Comparison of ENCODE assay signal across 8 mouse cellular contexts in the genomic region with DNA sequence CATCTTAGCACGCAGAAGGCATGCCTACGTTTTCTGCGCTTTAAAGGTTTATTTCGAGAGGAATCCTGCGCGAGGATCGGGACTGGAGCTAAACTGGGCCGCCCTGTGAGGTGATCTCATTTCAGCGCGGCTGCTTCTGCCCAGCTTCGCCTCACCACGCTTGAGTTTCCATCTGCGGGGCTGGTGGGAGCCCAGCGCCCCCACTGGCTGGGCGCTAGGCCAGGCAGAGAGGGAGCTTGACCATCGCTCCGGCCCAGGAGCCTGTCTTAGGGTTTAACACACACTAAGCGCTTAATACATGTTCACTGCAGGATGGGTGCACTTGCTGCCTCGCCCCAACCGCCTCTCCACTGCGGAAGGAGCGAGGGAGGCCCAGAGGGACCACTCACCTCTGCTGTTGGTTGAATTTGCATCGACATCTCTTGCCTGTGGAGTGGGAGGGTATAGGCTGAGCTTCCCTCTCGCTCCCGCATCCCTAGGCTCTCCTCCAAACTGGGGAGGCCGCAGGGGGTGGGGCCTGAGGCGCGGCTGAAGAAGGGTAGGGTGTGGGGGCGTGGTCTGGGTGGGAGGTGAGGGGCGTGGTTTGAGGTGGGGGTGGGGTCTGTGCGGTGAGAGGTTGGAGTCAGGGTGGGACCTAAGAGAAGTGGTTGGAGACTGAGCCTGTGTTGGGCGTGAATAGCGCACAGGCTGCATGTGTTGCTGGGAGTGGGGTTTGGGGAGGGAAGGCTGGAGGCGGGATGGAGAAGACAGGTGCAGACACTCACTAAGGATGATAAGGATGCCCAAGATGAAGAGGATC. TPM values are rescaled to one million over a fixed set of nuclear protein-coding genes. Genes with fewer than 3 reads are reported as not detected.
DNase-seq lines count a peak whose midpoint lies in the region; ATAC-seq and TF ChIP-seq lines count a peak whose summit lies in the region.

No protein-coding gene starts in this region.

- no peak for TF ChIP-seq EP300 in MEL (IDR thresholded peaks at IDR 0.05; ENCODE audit: low read depth in 1 of 2, low read length in 2 of 2)
- TF ChIP-seq EP300 in heart, postnatal 0 days (IDR thresholded peaks at IDR 0.05; ENCODE audit: low read depth): no peak
- TF ChIP-seq EP300 in stomach, postnatal 0 days (optimal IDR thresholded peaks at IDR 0.05): no peak

- H3K27ac ChIP-seq in MEL (ENCODE audit: control insufficient read depth, low read depth, low read length): no peak overlapping the region
- no peak overlapping the region for H3K27ac ChIP-seq in embryonic facial prominence, embryonic 15.5 days (replicated peaks)
- H3K27ac ChIP-seq in heart, postnatal 0 days (ENCODE audit: low read depth): 0 out of 2 replicates have a peak overlapping the region, but pooled peaks have one; percentile 15
- no peak overlapping the region for H3K27ac ChIP-seq in midbrain, embryonic 12.5 days (replicated peaks)
- H3K27ac ChIP-seq in stomach, postnatal 0 days (replicated peaks): no peak overlapping the region

- DNase-seq in adrenal gland, postnatal 14 days: peak; percentile 58
- no peak for DNase-seq in adrenal gland, adult 18-20 months (ENCODE audit: low spot score in 2 of 2)
- DNase-seq in MEL (ENCODE audit: low read depth, low spot score): peak; percentile 19
- DNase-seq in heart, postnatal 0 days (ENCODE audit: low spot score): peak; percentile 46
- peak; percentile 76 to 87 for DNase-seq in left cerebral cortex, postnatal 14 days (ENCODE audit: low spot score in 2 of 2)
- peak; percentile 74 for DNase-seq in stomach, postnatal 0 days (ENCODE audit: low spot score)

- 3% methylated on average over 34 of the region's 34 CpGs for WGBS in embryonic facial prominence, embryonic 15.5 days
- 7% methylated on average over 33 of the region's 34 CpGs for WGBS in heart, postnatal 0 days
- WGBS in midbrain, embryonic 12.5 days: under 1% methylated on average over 34 of the region's 34 CpGs
- WGBS in stomach, postnatal 0 days: 11% methylated on average over 34 of the region's 34 CpGs

- ATAC-seq in embryonic facial prominence, embryonic 15.5 days (ENCODE audit: insufficient number of reproducible peaks, low FRiP score, low TSS enrichment, low read depth): no peak
- ATAC-seq in heart, postnatal 0 days (ENCODE audit: insufficient read depth, low read depth): peak; percentile 0; the same call in 1 of the 2 replicates
- ATAC-seq in midbrain, embryonic 12.5 days (ENCODE audit: low FRiP score, low read depth): 0 out of 2 replicates have a peak, but pooled peaks have one; percentile 25
- ATAC-seq in stomach, postnatal 0 days (ENCODE audit: low FRiP score, low TSS enrichment): peak; percentile 30

- intact Hi-C loops in left cerebral cortex, postnatal 14 days (cut with DNase I): no loop called here

- TF ChIP-seq CTCF in MEL (IDR thresholded peaks at IDR 0.05 in 2 of 3, conservative IDR thresholded peaks at IDR 0.05 in 1 of 3; ENCODE audit: control insufficient read depth in 1 of 3, insufficient read depth in 1 of 3, low read depth in 2 of 3, low read length in 3 of 3, poor library complexity in 1 of 3, severe bottlenecking in 1 of 3): no peak
- TF ChIP-seq CTCF in heart, postnatal 0 days (IDR thresholded peaks at IDR 0.05; ENCODE audit: low read depth): 0 out of 2 replicates have a peak, but pooled peaks have one; percentile 31
- peak; percentile 53 for TF ChIP-seq CTCF in stomach, postnatal 0 days (IDR thresholded peaks at IDR 0.05; ENCODE audit: low read depth)

- peak overlapping the region; percentile 46 for H3K4me2 ChIP-seq in embryonic facial prominence, embryonic 15.5 days (replicated peaks)
- H3K4me2 ChIP-seq in heart, postnatal 0 days (ENCODE audit: low read depth, low read length): peak overlapping the region; percentile 70
- H3K4me2 ChIP-seq in midbrain, embryonic 12.5 days (replicated peaks): peak overlapping the region; percentile 37
- peak overlapping the region; percentile 54 for H3K4me2 ChIP-seq in stomach, postnatal 0 days (replicated peaks; ENCODE audit: low read depth)

- H3K79me2 ChIP-seq in MEL (ENCODE audit: control insufficient read depth, insufficient read depth, low read length, poor library complexity): no peaks in the 10 kb centered on the region

- H3K4me1 ChIP-seq in MEL (ENCODE audit: control insufficient read depth in 1 of 2, insufficient read depth in 2 of 2, low read length in 2 of 2): no peaks in the 10 kb centered on the region; a peak in 1 of 4 replicates
- peaks cover 57% of the 10 kb centered on the region for H3K4me1 ChIP-seq in embryonic facial prominence, embryonic 15.5 days
- peaks cover 25% of the 10 kb centered on the region for H3K4me1 ChIP-seq in heart, postnatal 0 days (ENCODE audit: control insufficient read depth, insufficient read depth)
- H3K4me1 ChIP-seq in midbrain, embryonic 12.5 days: peaks cover 58% of the 10 kb centered on the region
- H3K4me1 ChIP-seq in stomach, postnatal 0 days (replicated peaks; ENCODE audit: control insufficient read depth, insufficient read depth): peaks cover 3% of the 10 kb centered on the region

- H3K9ac ChIP-seq in MEL (ENCODE audit: control insufficient read depth, low read depth, low read length, poor library complexity, severe bottlenecking): no peak overlapping the region
- H3K9ac ChIP-seq in embryonic facial prominence, embryonic 15.5 days: no peak overlapping the region
- H3K9ac ChIP-seq in heart, postnatal 0 days (replicated peaks; ENCODE audit: low read depth, low read length): no peak overlapping the region; the same call in 1 of the 2 replicates
- H3K9ac ChIP-seq in midbrain, embryonic 12.5 days (replicated peaks): peak overlapping the region; percentile 8; the same call in 1 of the 2 replicates
- H3K9ac ChIP-seq in stomach, postnatal 0 days (ENCODE audit: low read length): 0 out of 2 replicates have a peak overlapping the region, but pooled peaks have one; percentile 4

- no peak for TF ChIP-seq RAD21 in MEL (IDR thresholded peaks at IDR 0.05; ENCODE audit: low read depth, low read length)

- no peak for TF ChIP-seq POLR2A in MEL (IDR thresholded peaks at IDR 0.05; ENCODE audit: control insufficient read depth in 1 of 2, insufficient read depth in 1 of 2, low read depth in 1 of 2, low read length in 2 of 2, poor library complexity in 1 of 2)

- H3K36me3 ChIP-seq in MEL (ENCODE audit: control insufficient read depth in 1 of 2, insufficient read depth in 2 of 2, low read length in 2 of 2): no peaks in the 10 kb centered on the region
- H3K36me3 ChIP-seq in embryonic facial prominence, embryonic 15.5 days: no peaks in the 10 kb centered on the region
- no peaks in the 10 kb centered on the region for H3K36me3 ChIP-seq in heart, postnatal 0 days (replicated peaks; ENCODE audit: control insufficient read depth, insufficient read depth, low read length)
- no peaks in the 10 kb centered on the region for H3K36me3 ChIP-seq in midbrain, embryonic 12.5 days
- no peaks in the 10 kb centered on the region for H3K36me3 ChIP-seq in stomach, postnatal 0 days (ENCODE audit: control insufficient read depth, insufficient read depth, low read length)

- H3K27me3 ChIP-seq in MEL (ENCODE audit: control insufficient read depth in 1 of 2, insufficient read depth in 2 of 2, low read length in 2 of 2): no peaks in the 10 kb centered on the region; a peak in 1 of 4 replicates
- peaks cover 56% of the 10 kb centered on the region for H3K27me3 ChIP-seq in embryonic facial prominence, embryonic 15.5 days
- peaks cover 30% of the 10 kb centered on the region for H3K27me3 ChIP-seq in heart, postnatal 0 days (ENCODE audit: control insufficient read depth, insufficient read depth, low read length)
- H3K27me3 ChIP-seq in midbrain, embryonic 12.5 days: peaks cover 74% of the 10 kb centered on the region
- 0 out of 2 replicates have a peak, but pooled peaks cover 3% of the 10 kb centered on the region for H3K27me3 ChIP-seq in stomach, postnatal 0 days (ENCODE audit: control insufficient read depth, insufficient read depth, low read length)

- H3K4me3 ChIP-seq in MEL (ENCODE audit: control insufficient read depth in 1 of 2, insufficient read depth in 1 of 2, low read depth in 2 of 2, low read length in 2 of 2): no peak overlapping the region
- peak overlapping the region; percentile 17 for H3K4me3 ChIP-seq in embryonic facial prominence, embryonic 15.5 days (replicated peaks)
- peak overlapping the region; percentile 50 for H3K4me3 ChIP-seq in heart, postnatal 0 days (ENCODE audit: low read depth, low read length)
- peak overlapping the region; percentile 37; the same call in 1 of the 2 replicates for H3K4me3 ChIP-seq in midbrain, embryonic 12.5 days
- peak overlapping the region; percentile 39; the same call in 1 of the 2 replicates for H3K4me3 ChIP-seq in stomach, postnatal 0 days (ENCODE audit: low read depth, low read length)

- no peaks in the 10 kb centered on the region for H3K9me3 ChIP-seq in MEL (replicated peaks; ENCODE audit: insufficient read depth, low read length)
- no peaks in the 10 kb centered on the region for H3K9me3 ChIP-seq in embryonic facial prominence, embryonic 15.5 days (replicated peaks)
- H3K9me3 ChIP-seq in heart, postnatal 0 days (replicated peaks; ENCODE audit: control insufficient read depth, low read length): no peaks in the 10 kb centered on the region
- no peaks in the 10 kb centered on the region for H3K9me3 ChIP-seq in midbrain, embryonic 12.5 days
- H3K9me3 ChIP-seq in stomach, postnatal 0 days (ENCODE audit: control insufficient read depth, low read length): no peaks in the 10 kb centered on the region

RNA-seq across cellular contexts. Expression of gene Fxyd7, which starts 1.6 kb away (rescaled TPM):
- total RNA-seq in adrenal gland, postnatal 14 days (2021): 3.6 and 10.7 TPM in 2 replicates
- total RNA-seq in adrenal gland, adult 18-20 months (2021): 1 to 10 TPM; 1.9 to 2.3 TPM
- total RNA-seq in MEL (2012; rRNA removed): not detected in 2 replicates
- under 1 TPM in 1 of 2 experiments, not detected in 1; 0.11 TPM for polyA plus RNA-seq in MEL (2012; ENCODE audit: insufficient read depth in 1 of 2, insufficient read length in 2 of 2, low read depth in 1 of 2, low replicate concordance in 2 of 2, missing spikeins in 1 of 2)
- 10.6 and 12.3 TPM in 2 replicates for polyA plus RNA-seq in embryonic facial prominence, embryonic 15.5 days (2015; fragmentation: Nextera tagmentation; extraction: Ambion mirVana)
- total RNA-seq in heart, postnatal 0 days (2014; rRNA removed; ENCODE audit: low replicate concordance): 5.8 TPM in 1 of 2 replicates, not detected in the other
- polyA plus RNA-seq in heart, postnatal 0 days (2015; fragmentation: Nextera tagmentation; extraction: Ambion mirVana): 0.67 and 0.72 TPM in 2 replicates
- 100 to 1,000 TPM; 326 to 365 TPM for total RNA-seq in left cerebral cortex, postnatal 14 days (2021)
- polyA plus RNA-seq in midbrain, embryonic 12.5 days (2016; fragmentation: Nextera tagmentation; extraction: Ambion mirVana): 10.0 and 11.5 TPM in 2 replicates
- polyA plus RNA-seq in stomach, postnatal 0 days (2015; fragmentation: Nextera tagmentation; extraction: Ambion mirVana): 19.9 and 20.3 TPM in 2 replicates

RNA-seq across cellular contexts. Expression of gene Fxyd1, which starts 4.2 kb away (rescaled TPM):
- total RNA-seq in adrenal gland, postnatal 14 days (2021): 340 and 374 TPM in 2 replicates
- total RNA-seq in adrenal gland, adult 18-20 months (2021): 100 to 1,000 TPM; 193 to 280 TPM
- total RNA-seq in MEL (2012; rRNA removed): not detected in 2 replicates
- under 1 TPM in 1 of 2 experiments, not detected in 1; 0.22 TPM for polyA plus RNA-seq in MEL (2012; ENCODE audit: insufficient read depth in 1 of 2, insufficient read length in 2 of 2, low read depth in 1 of 2, low replicate concordance in 2 of 2, missing spikeins in 1 of 2)
- 115 and 119 TPM in 2 replicates for polyA plus RNA-seq in embryonic facial prominence, embryonic 15.5 days (2015; fragmentation: Nextera tagmentation; extraction: Ambion mirVana)
- 499 and 572 TPM in 2 replicates for total RNA-seq in heart, postnatal 0 days (2014; rRNA removed; ENCODE audit: low replicate concordance)
- 1,579 and 1,586 TPM in 2 replicates for polyA plus RNA-seq in heart, postnatal 0 days (2015; fragmentation: Nextera tagmentation; extraction: Ambion mirVana)
- 10 to 100 TPM; 46.1 to 47.7 TPM for total RNA-seq in left cerebral cortex, postnatal 14 days (2021)
- polyA plus RNA-seq in midbrain, embryonic 12.5 days (2016; fragmentation: Nextera tagmentation; extraction: Ambion mirVana): 8.9 and 10.3 TPM in 2 replicates
- 177 and 187 TPM in 2 replicates for polyA plus RNA-seq in stomach, postnatal 0 days (2015; fragmentation: Nextera tagmentation; extraction: Ambion mirVana)

RNA-seq across cellular contexts. Expression of gene Lgi4, which starts 6.3 kb away (rescaled TPM):
- total RNA-seq in adrenal gland, postnatal 14 days (2021): 5.6 TPM in 2 replicates
- total RNA-seq in adrenal gland, adult 18-20 months (2021): 1 to 10 TPM; 3.0 to 8.1 TPM
- total RNA-seq in MEL (2012; rRNA removed): not detected in 2 replicates
- not detected for polyA plus RNA-seq in MEL (2012; ENCODE audit: insufficient read depth in 1 of 2, insufficient read length in 2 of 2, low read depth in 1 of 2, low replicate concordance in 2 of 2, missing spikeins in 1 of 2)
- 1.7 and 2.1 TPM in 2 replicates for polyA plus RNA-seq in embryonic facial prominence, embryonic 15.5 days (2015; fragmentation: Nextera tagmentation; extraction: Ambion mirVana)
- 0.27 and 2.7 TPM in 2 replicates for total RNA-seq in heart, postnatal 0 days (2014; rRNA removed; ENCODE audit: low replicate concordance)
- 0.08 and 0.19 TPM in 2 replicates for polyA plus RNA-seq in heart, postnatal 0 days (2015; fragmentation: Nextera tagmentation; extraction: Ambion mirVana)
- total RNA-seq in left cerebral cortex, postnatal 14 days (2021): 10 to 100 TPM; 16.2 to 17.5 TPM
- 0.54 and 0.55 TPM in 2 replicates for polyA plus RNA-seq in midbrain, embryonic 12.5 days (2016; fragmentation: Nextera tagmentation; extraction: Ambion mirVana)
- polyA plus RNA-seq in stomach, postnatal 0 days (2015; fragmentation: Nextera tagmentation; extraction: Ambion mirVana): 0.46 and 0.87 TPM in 2 replicates

RNA-seq across cellular contexts. Expression of gene Fxyd5, which starts 10.6 kb away (rescaled TPM):
- total RNA-seq in adrenal gland, postnatal 14 days (2021): 32.7 and 63.0 TPM in 2 replicates
- 10 to 100 TPM; 45.1 to 82.7 TPM for total RNA-seq in adrenal gland, adult 18-20 months (2021)
- 38.6 and 39.4 TPM in 2 replicates for total RNA-seq in MEL (2012; rRNA removed)
- 10 to 100 TPM in 1 of 2 experiments, not detected in 1; 57.5 TPM for polyA plus RNA-seq in MEL (2012; ENCODE audit: insufficient read depth in 1 of 2, insufficient read length in 2 of 2, low read depth in 1 of 2, low replicate concordance in 2 of 2, missing spikeins in 1 of 2)
- polyA plus RNA-seq in embryonic facial prominence, embryonic 15.5 days (2015; fragmentation: Nextera tagmentation; extraction: Ambion mirVana): 43.8 and 46.2 TPM in 2 replicates
- total RNA-seq in heart, postnatal 0 days (2014; rRNA removed; ENCODE audit: low replicate concordance): 54.3 and 69.7 TPM in 2 replicates
- polyA plus RNA-seq in heart, postnatal 0 days (2015; fragmentation: Nextera tagmentation; extraction: Ambion mirVana): 41.5 and 46.4 TPM in 2 replicates
- 10 to 100 TPM; 36.3 to 37.2 TPM for total RNA-seq in left cerebral cortex, postnatal 14 days (2021)
- 8.7 and 13.2 TPM in 2 replicates for polyA plus RNA-seq in midbrain, embryonic 12.5 days (2016; fragmentation: Nextera tagmentation; extraction: Ambion mirVana)
- polyA plus RNA-seq in stomach, postnatal 0 days (2015; fragmentation: Nextera tagmentation; extraction: Ambion mirVana): 13.3 and 16.0 TPM in 2 replicates

RNA-seq across cellular contexts. Expression of gene Fxyd3, which starts 23.7 kb away (rescaled TPM):
- total RNA-seq in adrenal gland, postnatal 14 days (2021): 2.9 and 5.6 TPM in 2 replicates
- total RNA-seq in adrenal gland, adult 18-20 months (2021): 1 to 10 TPM; 1.4 to 4.4 TPM
- total RNA-seq in MEL (2012; rRNA removed): not detected in 2 replicates
- not detected for polyA plus RNA-seq in MEL (2012; ENCODE audit: insufficient read depth in 1 of 2, insufficient read length in 2 of 2, low read depth in 1 of 2, low replicate concordance in 2 of 2, missing spikeins in 1 of 2)
- 108 and 127 TPM in 2 replicates for polyA plus RNA-seq in embryonic facial prominence, embryonic 15.5 days (2015; fragmentation: Nextera tagmentation; extraction: Ambion mirVana)
- 0.81 and 0.92 TPM in 2 replicates for total RNA-seq in heart, postnatal 0 days (2014; rRNA removed; ENCODE audit: low replicate concordance)
- polyA plus RNA-seq in heart, postnatal 0 days (2015; fragmentation: Nextera tagmentation; extraction: Ambion mirVana): 0.66 and 2.4 TPM in 2 replicates
- total RNA-seq in left cerebral cortex, postnatal 14 days (2021): not detected
- 1.4 and 1.7 TPM in 2 replicates for polyA plus RNA-seq in midbrain, embryonic 12.5 days (2016; fragmentation: Nextera tagmentation; extraction: Ambion mirVana)
- polyA plus RNA-seq in stomach, postnatal 0 days (2015; fragmentation: Nextera tagmentation; extraction: Ambion mirVana): 1,122 and 1,152 TPM in 2 replicates

Comparison
In these comparisons a context has a peak if more than half of its experiments do, and no peak if none do; other contexts are left out.
1. DNase-seq: peak in adrenal gland, postnatal 14 days (single experiment), MEL (single experiment), heart, postnatal 0 days (single experiment), left cerebral cortex, postnatal 14 days (2 of 2) and stomach, postnatal 0 days (single experiment); none in adrenal gland, adult 18-20 months (0 of 2).
2. H3K4me3 ChIP-seq: peak in embryonic facial prominence, embryonic 15.5 days (single experiment), heart, postnatal 0 days (single experiment), midbrain, embryonic 12.5 days (single experiment) and stomach, postnatal 0 days (single experiment); none in MEL (0 of 2).
3. H3K9ac ChIP-seq: peak in midbrain, embryonic 12.5 days (single experiment) and stomach, postnatal 0 days (single experiment); none in MEL (single experiment), embryonic facial prominence, embryonic 15.5 days (single experiment) and heart, postnatal 0 days (single experiment).
4. CTCF ChIP-seq: peak in heart, postnatal 0 days (single experiment) and stomach, postnatal 0 days (single experiment); none in MEL (0 of 3).
5. RNA of gene Fxyd7, which starts 1.6 kb away (total RNA-seq): 326 to 365 TPM in left cerebral cortex, postnatal 14 days; 3.6 to 10.7 TPM in adrenal gland, postnatal 14 days, 1.9 to 2.3 TPM in adrenal gland, adult 18-20 months, not detected in MEL and 5.8 TPM in heart, postnatal 0 days; every median in the first group is over 10 times any median in the second.
6. RNA of gene Fxyd1, which starts 4.2 kb away (total RNA-seq): 499 to 572 TPM in heart, postnatal 0 days, 340 to 374 TPM in adrenal gland, postnatal 14 days, 193 to 280 TPM in adrenal gland, adult 18-20 months and 46.1 to 47.7 TPM in left cerebral cortex, postnatal 14 days; not detected in MEL; every median in the first group is over 10 times any median in the second.
7. Peak in every context shown above with its lines, with median percentiles within 50 percentile points of each other: H3K4me2 ChIP-seq.